Mouse (Mus musculus): Measurements from ENCODE around the gene Yy1. TPM values are rescaled to one million over a fixed set of nuclear protein-coding genes. Genes with fewer than 3 reads are reported as not detected.

Gene Yy1
- 13.5 and 14.1 TPM in 2 replicates for polyA plus RNA-seq (2012; rRNA removed)

DNA sequence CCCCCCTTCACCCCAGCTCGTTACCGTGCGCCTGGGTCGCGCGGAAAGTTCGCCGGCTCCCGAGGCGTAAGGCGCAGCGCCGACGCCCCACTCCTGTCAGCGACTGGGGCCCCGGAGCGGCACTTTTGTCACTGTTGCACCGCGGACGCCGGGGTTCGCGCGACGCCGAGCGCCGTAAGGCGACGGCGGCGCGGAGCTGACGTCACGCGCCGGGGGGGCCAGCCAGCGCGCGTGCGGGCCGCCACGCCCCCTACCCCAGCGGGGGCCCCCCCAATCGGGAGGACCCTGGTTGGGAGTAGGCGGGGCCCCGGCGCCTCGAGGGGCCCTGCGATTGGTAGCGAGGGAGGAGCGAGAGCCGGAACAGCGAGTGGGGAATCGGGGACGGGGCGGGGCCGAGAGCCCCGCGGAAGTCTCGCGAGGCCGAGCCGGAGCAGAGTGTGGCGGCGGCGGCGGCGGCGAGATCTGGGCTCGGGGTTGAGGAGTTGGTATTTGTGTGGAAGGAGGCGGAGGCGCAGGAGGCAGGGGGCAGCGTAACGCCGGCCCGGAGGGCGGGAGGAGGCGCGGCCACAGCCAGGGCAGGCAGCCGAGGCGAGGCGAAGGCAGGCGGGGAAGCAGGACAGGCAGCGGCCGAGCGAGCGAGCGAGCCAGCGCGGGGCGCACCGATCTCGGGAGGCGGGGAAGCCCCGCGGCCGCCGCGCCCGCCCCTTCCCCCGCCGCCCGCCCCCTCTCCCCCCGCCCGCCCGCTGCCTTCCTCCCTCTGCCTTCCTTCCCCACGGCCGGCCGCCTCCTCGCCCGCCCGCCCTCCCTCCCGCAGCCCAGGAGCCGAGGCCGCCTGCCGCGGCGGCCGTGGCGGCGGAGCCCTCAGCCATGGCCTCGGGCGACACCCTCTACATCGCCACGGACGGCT lies at the start of gene Yy1:
Yy1 (plus strand) TSS at position 428 of the 907 bp plus-strand sequence.
- Histone ChIP-seq H3K27me3 (replicated peaks; ENCODE audit: control insufficient read depth, insufficient read depth, low read length) (no peaks in the 10 kb centered on the region), H3K36me3 (ENCODE audit: control insufficient read depth, insufficient read depth, low read length) (no peaks in the 10 kb centered on the region), H3K4me1 (ENCODE audit: control insufficient read depth, insufficient read depth, low read length) (peaks cover 2% of the 10 kb centered on the region; the same call in 1 of the 2 replicates), H3K27ac (ENCODE audit: insufficient read depth, low read depth, low read length) (peak within 1 kb of the TSS; percentile 97), H3K4me3 (ENCODE audit: insufficient read depth, low read depth, low read length) (peak within 1 kb of the TSS; percentile 100)
- TF ChIP-seq CTCF (conservative IDR thresholded peaks at IDR 0.05; ENCODE audit: insufficient read depth, insufficient read length, low read depth, low read length) (no peak), POLR2A (IDR thresholded peaks at IDR 0.05; ENCODE audit: low read depth, low read length) (peak; percentile 58)
- under 1% methylated on average over 102 of the region's 127 CpGs for WGBS
- peak; percentile 99 for DNase-seq

DNA sequence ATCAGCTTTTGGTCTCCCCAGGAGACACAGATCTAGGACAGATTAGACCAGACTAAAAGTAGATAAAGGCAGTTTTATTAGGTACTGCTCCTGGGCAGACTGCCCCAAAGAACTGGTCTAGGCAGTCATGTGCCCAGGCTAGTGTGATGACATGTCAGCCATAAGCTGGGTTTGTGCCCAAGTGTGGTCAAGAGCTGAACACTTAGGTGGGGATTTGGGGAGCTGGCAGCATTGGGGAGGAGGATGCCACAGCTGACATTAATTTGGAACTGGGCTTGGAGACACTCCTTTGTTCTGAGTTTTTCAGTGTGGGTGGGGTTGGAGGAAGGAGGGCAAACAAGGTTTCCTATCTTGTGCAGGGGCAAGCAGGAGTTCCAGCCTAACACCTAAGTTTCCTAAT lies 46.8 kb upstream of the Yy1 start:
- Histone ChIP-seq H3K36me3 (ENCODE audit: control insufficient read depth, insufficient read depth, low read length) (no peaks in the 10 kb centered on the region), H3K27ac (ENCODE audit: insufficient read depth, low read depth, low read length) (no peak overlapping the region), H3K4me1 (ENCODE audit: control insufficient read depth, insufficient read depth, low read length) (no peaks in the 10 kb centered on the region), H3K27me3 (replicated peaks; ENCODE audit: control insufficient read depth, insufficient read depth, low read length) (no peaks in the 10 kb centered on the region), H3K4me3 (ENCODE audit: insufficient read depth, low read depth, low read length) (no peak overlapping the region)
- DNase-seq: no peak
- TF ChIP-seq CTCF (conservative IDR thresholded peaks at IDR 0.05; ENCODE audit: insufficient read depth, insufficient read length, low read depth, low read length): no peak
- TF ChIP-seq POLR2A (IDR thresholded peaks at IDR 0.05; ENCODE audit: low read depth, low read length): no peak

DNA sequence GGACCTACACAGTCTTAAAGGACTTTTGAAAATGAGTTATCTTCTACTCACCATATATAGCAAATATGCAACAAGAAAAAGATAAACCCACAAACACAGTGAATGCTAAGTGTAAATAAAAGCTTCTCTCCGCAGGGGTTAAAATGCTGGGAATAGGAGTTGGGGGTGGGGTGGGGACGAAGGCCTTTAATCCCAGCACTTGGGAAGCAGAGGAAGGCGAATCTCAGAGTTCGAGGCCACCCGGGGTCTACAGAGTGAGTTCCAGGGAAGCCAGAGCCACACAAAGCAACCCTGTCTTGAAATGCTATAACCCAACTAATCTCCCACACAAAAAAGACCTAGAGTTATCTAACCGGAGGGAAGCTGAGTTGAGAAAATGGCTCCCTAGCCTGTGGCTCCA lies 43.8 kb upstream of the Yy1 start:
- Histone ChIP-seq H3K4me1 (ENCODE audit: control insufficient read depth, insufficient read depth, low read length) (no peaks in the 10 kb centered on the region; the same call in 1 of the 2 replicates), H3K27me3 (replicated peaks; ENCODE audit: control insufficient read depth, insufficient read depth, low read length) (no peaks in the 10 kb centered on the region), H3K36me3 (ENCODE audit: control insufficient read depth, insufficient read depth, low read length) (no peaks in the 10 kb centered on the region), H3K27ac (ENCODE audit: insufficient read depth, low read depth, low read length) (no peak overlapping the region), H3K4me3 (ENCODE audit: insufficient read depth, low read depth, low read length) (no peak overlapping the region)
- no peak for DNase-seq
- TF ChIP-seq CTCF (conservative IDR thresholded peaks at IDR 0.05; ENCODE audit: insufficient read depth, insufficient read length, low read depth, low read length) (no peak), POLR2A (IDR thresholded peaks at IDR 0.05; ENCODE audit: low read depth, low read length) (no peak)
- WGBS: 81% methylated on average over 6 of the region's 6 CpGs

DNA sequence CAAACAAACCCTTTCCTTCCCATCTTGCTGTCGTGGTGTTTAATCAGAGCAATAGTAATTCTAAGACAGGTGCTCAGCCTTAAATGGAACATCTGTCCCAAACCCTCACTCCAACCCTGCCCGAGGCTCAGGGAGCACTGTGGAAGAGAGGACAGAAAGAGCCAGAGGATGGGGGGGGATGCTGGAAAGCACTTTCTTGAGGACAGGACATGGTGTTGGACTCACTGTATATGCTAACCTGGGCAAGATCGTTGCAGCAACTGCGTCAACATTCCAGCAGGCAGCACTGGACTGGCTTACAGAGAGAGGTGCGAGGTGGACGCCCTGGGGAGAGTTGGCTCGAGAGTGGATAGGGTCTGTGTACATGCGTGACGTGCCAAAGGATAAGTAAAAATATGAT lies 43.3 kb upstream of the Yy1 start:
- TF ChIP-seq POLR2A (IDR thresholded peaks at IDR 0.05; ENCODE audit: low read depth, low read length) (no peak), CTCF (conservative IDR thresholded peaks at IDR 0.05; ENCODE audit: insufficient read depth, insufficient read length, low read depth, low read length) (no peak)
- no peaks in the 10 kb centered on the region for H3K27me3 ChIP-seq (replicated peaks; ENCODE audit: control insufficient read depth, insufficient read depth, low read length)
- H3K4me3 ChIP-seq (ENCODE audit: insufficient read depth, low read depth, low read length): no peak overlapping the region
- DNase-seq: no peak
- H3K27ac ChIP-seq (ENCODE audit: insufficient read depth, low read depth, low read length): no peak overlapping the region
- H3K4me1 ChIP-seq (ENCODE audit: control insufficient read depth, insufficient read depth, low read length): no peaks in the 10 kb centered on the region; the same call in 1 of the 2 replicates
- no peaks in the 10 kb centered on the region for H3K36me3 ChIP-seq (ENCODE audit: control insufficient read depth, insufficient read depth, low read length)
- WGBS: 83% methylated on average over 9 of the region's 9 CpGs

DNA sequence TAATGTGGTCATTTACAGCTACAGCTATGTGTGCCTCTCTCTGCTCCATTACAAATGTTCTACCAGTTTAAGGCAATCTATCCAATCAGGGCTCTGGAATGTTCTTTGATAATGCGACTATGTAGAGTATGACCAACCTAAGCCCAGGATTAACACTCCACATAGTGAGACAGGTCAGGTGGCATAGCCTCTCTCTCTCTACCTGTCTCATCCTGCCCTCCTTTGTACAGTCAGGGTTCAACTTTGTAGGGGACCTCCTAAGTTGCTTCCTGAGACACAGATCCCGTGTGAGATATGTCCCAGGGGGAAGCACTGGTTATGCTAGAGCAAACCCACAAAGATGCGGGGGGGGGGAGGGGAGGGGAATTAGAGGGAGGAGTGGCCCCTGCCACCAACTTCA lies 42.5 kb upstream of the Yy1 start:
- WGBS: 59% methylated on average over 3 of the region's 3 CpGs
- H3K36me3 ChIP-seq (ENCODE audit: control insufficient read depth, insufficient read depth, low read length): no peaks in the 10 kb centered on the region
- no peaks in the 10 kb centered on the region for H3K27me3 ChIP-seq (replicated peaks; ENCODE audit: control insufficient read depth, insufficient read depth, low read length)
- no peak overlapping the region for H3K27ac ChIP-seq (ENCODE audit: insufficient read depth, low read depth, low read length)
- H3K4me3 ChIP-seq (ENCODE audit: insufficient read depth, low read depth, low read length): no peak overlapping the region
- no peak for DNase-seq
- no peaks in the 10 kb centered on the region; the same call in 1 of the 2 replicates for H3K4me1 ChIP-seq (ENCODE audit: control insufficient read depth, insufficient read depth, low read length)
- TF ChIP-seq POLR2A (IDR thresholded peaks at IDR 0.05; ENCODE audit: low read depth, low read length) (no peak), CTCF (conservative IDR thresholded peaks at IDR 0.05; ENCODE audit: insufficient read depth, insufficient read length, low read depth, low read length) (no peak)

DNA sequence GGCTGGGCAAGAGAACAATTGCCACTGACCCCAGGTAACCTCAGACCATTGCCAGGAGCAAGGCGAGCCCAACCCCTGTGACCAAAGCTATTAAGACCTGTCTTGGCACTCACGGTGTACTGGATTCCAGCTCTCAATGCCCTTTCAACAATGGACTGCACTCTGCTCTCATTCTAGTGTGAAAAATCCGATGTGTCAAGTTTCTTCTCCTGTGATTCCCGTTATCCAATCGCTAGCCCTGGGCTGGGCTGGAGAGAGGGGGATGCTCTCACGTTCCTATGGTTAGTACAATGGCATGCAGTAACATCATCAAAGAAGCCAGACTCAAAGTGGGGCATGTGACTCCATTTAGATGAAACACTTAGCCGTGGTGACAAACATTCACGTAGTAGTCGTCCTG lies 41.0 kb upstream of the Yy1 start:
- 35% methylated on average over 9 of the region's 9 CpGs for WGBS
- DNase-seq: peak; percentile 54

DNA sequence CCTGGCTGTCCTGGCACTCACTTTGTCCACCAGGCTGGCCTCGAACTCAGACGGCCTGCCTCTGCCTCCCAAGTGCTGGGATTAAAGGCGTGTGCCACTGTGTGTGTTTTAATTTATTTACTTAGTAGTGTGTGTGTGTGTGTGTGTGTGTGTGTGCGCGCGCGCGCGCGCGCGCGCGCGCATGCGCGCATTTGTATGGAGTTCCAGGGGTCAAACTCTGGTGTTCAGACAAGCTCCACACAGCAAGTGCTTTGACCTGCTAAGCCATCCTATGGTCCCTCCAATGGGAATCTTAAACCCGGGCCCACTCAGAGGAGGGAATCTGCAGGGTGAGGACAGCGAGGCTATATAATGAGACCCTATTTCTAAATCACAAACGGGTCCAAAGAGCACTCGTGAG lies 37.6 kb upstream of the Yy1 start:
- WGBS: 90% methylated on average over 21 of the region's 21 CpGs

More for the DNA sequence above, 41.0 kb upstream of the Yy1 start:
- Histone ChIP-seq H3K4me3 (ENCODE audit: insufficient read depth, low read depth, low read length) (no peak overlapping the region), H3K27ac (ENCODE audit: insufficient read depth, low read depth, low read length) (no peak overlapping the region), H3K27me3 (replicated peaks; ENCODE audit: control insufficient read depth, insufficient read depth, low read length) (no peaks in the 10 kb centered on the region), H3K4me1 (ENCODE audit: control insufficient read depth, insufficient read depth, low read length) (no peaks in the 10 kb centered on the region; the same call in 1 of the 2 replicates), H3K36me3 (ENCODE audit: control insufficient read depth, insufficient read depth, low read length) (no peaks in the 10 kb centered on the region)
- TF ChIP-seq POLR2A (IDR thresholded peaks at IDR 0.05; ENCODE audit: low read depth, low read length) (no peak), CTCF (conservative IDR thresholded peaks at IDR 0.05; ENCODE audit: insufficient read depth, insufficient read length, low read depth, low read length) (no peak)

More for the DNA sequence above, 37.6 kb upstream of the Yy1 start:
- no peaks in the 10 kb centered on the region for H3K36me3 ChIP-seq (ENCODE audit: control insufficient read depth, insufficient read depth, low read length)
- H3K4me3 ChIP-seq (ENCODE audit: insufficient read depth, low read depth, low read length): no peak overlapping the region
- DNase-seq: no peak
- no peaks in the 10 kb centered on the region; the same call in 1 of the 2 replicates for H3K4me1 ChIP-seq (ENCODE audit: control insufficient read depth, insufficient read depth, low read length)
- no peaks in the 10 kb centered on the region for H3K27me3 ChIP-seq (replicated peaks; ENCODE audit: control insufficient read depth, insufficient read depth, low read length)
- no peak overlapping the region for H3K27ac ChIP-seq (ENCODE audit: insufficient read depth, low read depth, low read length)
- TF ChIP-seq POLR2A (IDR thresholded peaks at IDR 0.05; ENCODE audit: low read depth, low read length) (no peak), CTCF (conservative IDR thresholded peaks at IDR 0.05; ENCODE audit: insufficient read depth, insufficient read length, low read depth, low read length) (no peak)
